Mouse (Mus musculus) heart, postnatal 0 days (tissue): Measurements from ENCODE around the gene Armc12.

Experiments
- CTCF ChIP-seq: IDR thresholded peaks from 2 replicates; pipeline ENCODE4 v1.5.1; 2016; ENCODE audit warnings: antibody characterized with exemption, control low read depth, low read depth
- EP300 ChIP-seq: IDR thresholded peaks from 2 replicates; pipeline ENCODE4 v1.6.1; 2016; ENCODE audit warnings: antibody characterized with exemption, low read depth

DNA sequence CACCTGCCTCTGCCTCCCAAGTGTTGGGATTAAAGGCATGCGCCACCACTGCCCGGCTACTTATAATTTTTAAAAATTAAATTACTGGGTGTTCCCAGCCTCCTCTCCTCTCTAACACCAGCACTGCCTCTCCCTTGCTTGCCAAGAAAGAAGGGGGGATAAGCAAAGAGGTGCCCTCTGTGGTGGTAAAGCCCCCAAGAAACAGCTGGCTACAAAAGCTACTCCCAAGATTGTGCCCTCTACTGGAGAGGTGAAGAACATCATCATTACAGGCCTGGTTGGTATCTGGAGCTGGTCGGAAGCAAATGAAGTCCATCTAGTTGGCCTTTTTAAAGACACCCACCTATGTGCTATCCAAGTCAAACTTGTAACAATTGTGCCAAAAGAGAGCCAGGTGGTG lies 10.8 kb upstream of the Armc12 start:
- peak; percentile 51 for TF ChIP-seq CTCF
- no peak for TF ChIP-seq EP300
